Mouse (Mus musculus) heart, adult 9 months (tissue): ENCODE measurements around the gene Oaz2.
"Not testable (repeated sequence)": the region's sequence is repeated elsewhere in the genome, so short reads cannot be mapped to it uniquely, and the experiment has no call there.

ENCODE experiments used
- DNase-seq, 2 experiments: peaks; one replicate each; pipeline ENCODE4 v3.0.0; 2022; ENCODE audit warnings: low spot score in 2 of 2

The Oaz2 gene

GRCm38 (mm10) chr9:65651957-65652356, 15.8 kb upstream of the Oaz2 start:
- not testable (repeated sequence) for DNase-seq

DNA sequence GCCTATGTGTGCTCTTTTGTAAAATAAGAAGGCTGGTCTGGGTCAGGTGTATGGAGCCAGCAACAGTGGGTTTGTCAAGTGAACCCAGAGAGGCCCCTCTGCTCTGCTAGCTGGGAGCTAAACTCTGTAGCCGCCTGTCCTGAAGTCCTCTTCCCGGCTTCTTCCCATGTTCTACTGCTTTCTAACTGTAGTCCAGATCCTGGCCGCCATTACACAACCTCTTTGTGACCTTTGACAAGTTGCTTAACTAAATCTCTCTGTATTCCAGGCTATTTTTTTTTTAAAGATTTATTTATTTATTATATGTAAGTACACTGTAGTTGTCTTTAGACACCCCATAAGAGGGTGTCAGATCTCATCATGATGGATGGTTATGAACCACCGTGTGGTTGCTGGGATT, 14.1 kb upstream of the Oaz2 start:
- DNase-seq, result no peak

DNA sequence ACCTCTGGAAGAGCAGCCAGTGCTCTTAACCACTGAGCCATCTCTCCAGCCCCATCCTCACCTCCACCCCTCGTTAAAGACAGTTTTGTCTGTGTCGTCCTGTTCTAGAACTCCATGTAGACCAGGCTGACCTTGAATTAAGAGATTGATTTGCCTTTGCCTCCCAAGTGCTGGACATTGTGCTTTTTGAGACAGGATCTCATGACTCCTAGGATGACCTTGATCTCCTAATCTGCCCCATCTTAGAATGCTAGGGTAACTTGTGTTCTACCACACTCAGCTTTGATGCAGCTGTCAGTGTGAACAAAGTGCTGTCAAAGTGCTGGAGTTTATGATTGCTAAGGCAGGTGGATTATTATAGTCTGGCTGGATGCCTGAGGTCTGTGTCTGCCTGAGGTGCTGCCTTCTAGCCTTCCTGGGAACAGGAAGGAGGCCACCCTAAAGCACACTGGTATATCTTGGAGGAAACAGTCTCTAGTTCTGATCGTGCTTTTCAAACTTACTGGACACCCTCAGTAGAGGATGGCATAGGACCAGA, 13.0 kb upstream of the Oaz2 start:
- no peak for DNase-seq

DNA sequence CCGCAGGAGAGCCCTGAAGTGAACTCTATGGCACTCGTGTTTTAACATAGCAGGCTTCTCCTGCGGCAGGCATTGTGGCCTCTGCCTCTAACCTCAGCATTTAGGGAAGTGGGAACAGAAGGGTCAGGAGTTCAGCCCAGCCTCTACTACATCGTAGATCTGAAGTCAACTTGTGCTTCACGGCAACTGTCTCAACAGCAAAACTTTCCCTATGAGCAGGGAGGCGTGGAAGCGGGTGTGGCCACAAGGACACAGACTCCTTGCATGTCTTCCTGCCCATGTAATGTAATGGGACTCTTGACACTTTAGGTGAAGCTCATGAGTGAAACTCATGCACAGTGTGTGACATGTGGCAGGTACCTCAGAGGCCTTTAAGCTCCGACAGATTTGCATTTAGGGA, 12.3 kb upstream of the Oaz2 start:
- no peak for DNase-seq

DNA sequence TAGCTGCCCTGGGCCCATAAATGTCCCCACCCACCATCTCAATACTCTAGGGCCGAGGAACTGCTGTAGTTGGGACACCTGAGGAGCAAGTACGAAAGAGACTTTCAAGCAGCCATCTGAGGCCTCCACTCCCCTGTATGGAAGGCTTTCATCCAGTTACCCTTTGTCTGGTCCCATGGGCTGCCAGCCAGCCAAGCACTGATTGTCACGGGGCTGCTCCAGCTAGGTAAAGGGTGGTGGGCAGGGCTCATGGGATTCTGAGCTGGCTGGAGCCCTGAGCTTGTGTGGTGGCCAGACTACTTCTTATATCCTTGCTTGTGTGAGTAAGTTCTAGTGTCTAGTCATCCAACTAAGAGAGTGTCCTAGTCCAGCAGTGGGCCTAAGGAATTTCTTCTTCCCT, 10.6 kb upstream of the Oaz2 start:
- DNase-seq, result no peak

DNA sequence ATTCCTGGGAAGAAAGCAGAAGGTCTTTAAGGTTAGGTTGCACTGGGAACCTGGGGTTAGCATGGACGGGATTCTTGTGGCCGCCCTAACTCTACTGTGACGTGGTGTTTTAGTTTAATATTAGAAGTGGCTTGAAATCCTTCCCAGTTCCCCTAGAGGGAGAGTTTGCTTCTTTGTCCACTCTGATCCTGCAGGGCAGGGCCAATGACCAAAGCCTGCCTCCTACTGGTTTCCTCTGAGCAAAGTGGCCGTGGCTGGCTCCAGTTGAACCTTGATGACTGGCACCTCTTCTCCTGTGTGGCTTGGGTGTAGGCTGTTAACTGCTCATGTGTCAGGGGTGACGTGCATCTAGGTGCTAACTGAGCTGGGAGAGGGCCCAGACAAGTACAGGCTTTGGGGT, 6.8 kb upstream of the Oaz2 start:
- DNase-seq, result no peak

DNA sequence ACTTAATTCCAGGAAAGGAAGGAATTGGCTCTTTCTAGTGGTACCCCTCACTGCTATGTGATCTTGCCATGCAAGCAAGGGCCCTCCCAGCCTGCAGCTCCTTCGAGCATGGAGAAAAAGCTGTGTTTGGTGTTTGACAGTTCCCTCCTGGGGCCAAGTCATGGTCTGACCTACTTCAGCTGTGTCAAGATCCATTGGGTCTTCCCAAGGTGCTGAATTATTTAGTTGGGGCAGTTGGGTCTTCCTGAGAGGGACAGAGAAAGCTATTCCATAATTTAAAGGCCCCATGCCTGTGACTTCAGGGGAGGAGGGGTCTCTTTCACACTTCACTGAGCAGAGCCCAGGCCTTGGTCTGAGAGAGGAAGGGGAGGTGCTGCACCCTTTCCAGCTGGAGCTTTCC, 6.3 kb upstream of the Oaz2 start:
- DNase-seq, result no peak

DNA sequence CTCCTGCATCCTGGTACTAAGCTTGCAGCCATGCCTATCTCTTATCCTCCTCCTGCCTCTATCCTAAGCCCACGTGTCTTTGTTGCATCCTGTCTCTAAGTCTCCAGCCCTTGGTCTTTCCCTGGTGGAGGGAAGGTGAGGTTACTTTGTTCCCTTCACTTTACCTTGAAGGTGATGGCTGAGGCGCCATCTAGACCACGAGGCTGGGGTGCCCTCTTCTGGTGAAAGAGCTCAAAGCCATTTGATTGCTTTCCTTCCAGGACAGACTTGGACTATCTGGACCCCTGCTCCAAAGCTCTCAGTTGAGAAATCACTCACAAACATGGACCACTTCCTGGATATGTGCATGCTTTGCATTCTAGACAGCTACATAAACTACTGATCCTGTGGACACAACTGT, 3.6 kb upstream of the Oaz2 start:
- no peak for DNase-seq

- peak in 1 of 2 experiments; percentile 62 for DNase-seq
These were observed 1.8 kb upstream of the Oaz2 start for GRCm38 (mm10) chr9:65666042-65666441.

DNA sequence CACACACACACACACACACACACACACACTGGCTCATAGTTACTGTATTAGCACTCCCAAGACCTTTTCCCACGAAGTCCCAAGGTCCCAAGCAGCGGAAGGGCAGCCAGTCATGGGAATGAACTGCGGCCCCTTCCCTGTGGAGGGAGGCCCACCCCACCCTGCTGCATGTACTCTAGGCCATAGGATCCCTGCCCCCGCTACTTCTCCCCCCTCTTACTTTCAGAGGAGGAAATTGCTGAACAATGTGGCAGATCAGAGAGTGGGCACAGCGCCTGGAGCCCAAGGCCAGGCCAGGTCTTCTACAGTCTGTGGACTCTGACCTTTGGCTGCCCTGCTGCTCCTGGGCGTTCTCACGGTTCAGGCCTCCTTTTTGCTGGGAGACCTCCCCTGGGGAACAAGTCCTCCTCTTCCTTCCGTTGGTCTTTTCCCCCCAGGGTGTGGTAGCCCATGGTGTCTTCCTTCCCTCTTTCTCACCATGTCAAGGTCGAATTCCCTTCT, 3.7 kb downstream of the Oaz2 start:
- peak; percentile 81 to 90 for DNase-seq

DNA sequence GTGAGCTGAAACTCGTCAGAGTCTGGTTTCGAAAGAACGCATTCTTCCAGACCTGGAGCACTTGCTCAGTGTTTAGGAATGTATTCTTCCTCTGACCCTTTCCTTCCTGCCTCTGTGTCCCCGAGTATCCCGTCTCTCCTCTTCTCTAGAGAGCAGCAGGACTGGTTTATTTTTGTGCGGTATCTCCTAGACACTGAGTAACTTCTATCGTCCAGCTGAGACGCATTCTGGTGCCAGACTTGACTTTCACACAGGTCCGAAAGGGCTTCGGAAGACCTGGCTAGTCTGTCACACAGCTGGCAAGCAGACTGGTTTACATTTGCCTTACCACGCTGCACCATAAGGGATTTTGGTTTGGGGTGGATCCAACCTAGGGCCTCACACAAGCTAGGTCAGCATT, 5.2 kb downstream of the Oaz2 start:
- no peak for DNase-seq

DNA sequence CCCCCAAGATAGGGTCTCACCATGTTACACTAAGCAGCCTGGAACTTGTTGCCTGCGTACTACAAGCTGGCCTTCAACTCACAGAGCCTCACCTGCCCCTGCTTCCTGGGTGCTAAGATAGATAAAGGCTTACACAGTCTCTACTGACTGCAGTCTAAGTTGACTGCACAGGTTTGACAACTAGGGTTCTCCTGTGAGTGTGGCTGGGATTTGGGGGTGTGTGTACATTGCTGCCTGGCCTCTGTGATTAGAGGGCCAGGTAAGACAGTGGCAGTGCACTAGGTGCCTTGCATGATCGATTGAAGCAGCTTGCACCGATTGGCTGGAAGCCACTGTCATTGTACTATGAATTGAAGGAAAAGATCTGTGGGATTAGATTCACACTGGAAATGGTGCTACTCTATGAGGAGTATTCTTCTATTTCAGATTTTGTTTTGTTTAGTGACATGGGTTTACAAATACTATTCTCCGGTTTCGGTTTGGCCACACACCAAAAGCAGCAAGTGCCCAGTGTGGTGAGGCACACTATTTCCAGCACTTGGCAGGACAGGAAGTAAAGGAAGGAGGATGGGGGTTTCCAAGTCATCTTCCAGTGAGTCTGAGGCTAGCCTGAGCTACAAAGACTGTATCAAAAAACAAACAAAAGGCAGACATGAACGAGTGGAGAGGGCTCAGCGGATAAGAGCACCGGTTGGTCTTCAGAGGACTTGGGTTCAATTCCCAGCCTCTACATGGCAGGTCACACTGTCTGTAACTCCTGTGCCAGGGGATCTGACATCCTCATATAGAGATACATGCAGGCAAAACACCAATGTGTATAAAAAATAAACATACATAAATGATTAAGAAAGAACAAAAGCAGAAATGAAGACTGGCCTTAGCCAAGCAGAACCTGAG, 7.9 kb downstream of the Oaz2 start:
- no peak for DNase-seq

- DNase-seq, result peak; percentile 96 to 97
These were observed 8.7 kb downstream of the Oaz2 start for GRCm38 (mm10) chr9:65676358-65677118.

- no peak for DNase-seq
These were observed 9.3 kb downstream of the Oaz2 start for GRCm38 (mm10) chr9:65677119-65677462.

GRCm38 (mm10) chr9:65679181-65679761, 11.5 kb downstream of the Oaz2 start:
- DNase-seq, result peak; percentile 74 to 78

DNA sequence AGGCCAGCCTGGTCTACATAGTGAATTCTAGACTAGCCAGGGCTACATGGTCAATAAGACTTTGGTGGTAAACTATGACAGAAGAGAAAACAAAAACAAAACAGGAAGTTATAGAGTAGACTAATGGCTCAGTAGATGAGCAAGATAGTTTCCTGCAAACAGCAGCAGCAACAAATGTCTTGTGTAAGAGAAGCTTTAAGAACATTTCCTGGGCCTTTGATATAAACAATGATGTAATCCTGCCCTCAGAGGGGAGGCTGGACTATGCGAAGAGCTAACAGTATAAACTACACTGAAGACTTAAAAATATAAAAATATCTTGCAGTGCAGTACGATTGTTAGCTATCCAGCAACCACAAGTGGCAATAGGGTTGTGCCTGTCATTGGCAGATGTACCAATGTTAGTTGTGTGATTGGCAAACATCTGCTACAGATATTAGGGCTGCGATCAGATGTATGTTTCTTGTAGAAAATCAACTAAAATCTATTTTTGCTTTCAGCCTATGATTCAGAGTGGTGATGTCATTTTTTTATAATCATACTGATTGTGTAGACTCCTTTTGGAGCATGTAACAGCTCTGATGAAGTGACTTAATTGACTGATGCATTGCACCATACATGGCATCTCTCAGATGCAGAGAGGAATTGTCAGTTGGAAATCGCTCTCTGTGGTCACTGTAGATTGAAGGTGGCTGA, 13.3 kb downstream of the Oaz2 start:
- DNase-seq, result no peak

DNA sequence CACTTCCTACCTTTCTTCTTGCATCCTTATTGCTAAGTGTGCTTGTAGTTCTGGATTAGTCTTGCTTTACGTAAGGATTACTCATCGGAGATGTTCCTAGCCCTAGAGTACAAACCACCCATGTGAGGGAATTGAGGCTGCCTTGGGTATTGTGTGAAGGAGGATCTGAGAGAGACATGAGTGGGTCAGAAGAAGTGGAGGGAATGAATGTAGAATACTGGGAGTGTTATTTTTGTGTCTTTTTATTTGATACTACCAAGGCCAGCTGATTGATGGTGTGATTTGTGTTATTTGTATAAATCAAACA, 13.8 kb downstream of the Oaz2 start:
- no peak for DNase-seq

- no peak for DNase-seq
These were observed 14.4 kb downstream of the Oaz2 start for GRCm38 (mm10) chr9:65682183-65682582.

GRCm38 (mm10) chr9:65682994-65683393, 15.2 kb downstream of the Oaz2 start:
- DNase-seq, result no peak

DNA sequence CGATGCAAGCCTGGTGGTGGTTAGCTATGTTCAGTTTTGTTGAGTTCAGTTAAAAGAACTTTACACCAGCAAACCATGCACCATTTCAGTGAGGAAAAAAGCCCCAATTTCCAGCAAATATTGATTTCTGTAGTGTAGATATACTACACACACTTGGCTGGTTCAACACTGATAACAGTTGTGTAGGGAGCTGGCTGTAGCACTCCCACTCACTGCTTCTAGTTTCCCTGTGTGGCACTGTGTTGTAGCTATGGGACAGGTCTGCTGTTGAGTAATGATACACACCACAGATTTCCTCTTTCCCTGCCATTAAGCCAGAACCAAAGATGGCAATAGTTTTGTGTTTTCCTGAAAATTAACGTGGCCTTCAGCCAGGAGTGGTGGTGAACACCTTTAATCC, 16.9 kb downstream of the Oaz2 start:
- DNase-seq, result no peak

- not testable (repeated sequence) for DNase-seq
These were observed 22.1 kb downstream of the Oaz2 start for GRCm38 (mm10) chr9:65689869-65690268.

- no peak for DNase-seq
These were observed 24.7 kb downstream of the Oaz2 start for GRCm38 (mm10) chr9:65692466-65692865.
